Mouse (Mus musculus) midbrain, embryonic 14.5 days (tissue): ENCODE results near the gene V1ra8. TPM values are rescaled to one million over a fixed set of nuclear protein-coding genes. Genes with fewer than 3 reads are reported as not detected.

Source experiments
- polyA plus RNA-seq: library from polyadenylated mRNA; unstranded; fragments of >200 nt; fragmentation: Nextera tagmentation; extraction: Ambion mirVana; gene quantifications from 2 replicates; pipeline ENCODE4 v1.2.1, GENCODE M21; 2014

The V1ra8 gene
- polyA plus RNA-seq, 1 experiment from 2014 or later, result not detected

Other genes starting within 250 kb of the V1ra8 start
- gene Vmn1r46, start 233.5 kb upstream of the V1ra8 start, polyA plus RNA-seq, result not detected in 2 replicates
- not detected in 2 replicates for gene Vmn1r47, start 186.6 kb upstream of the V1ra8 start, polyA plus RNA-seq
- not detected in 2 replicates for gene Vmn1r48, start 166.0 kb upstream of the V1ra8 start, polyA plus RNA-seq
- not detected in 2 replicates for gene Vmn1r49, start 124.3 kb upstream of the V1ra8 start, polyA plus RNA-seq
- gene Vmn1r50, start 101.4 kb upstream of the V1ra8 start, polyA plus RNA-seq, result not detected in 2 replicates
- gene Vmn1r51, start 80.2 kb upstream of the V1ra8 start, polyA plus RNA-seq, result 0.07 TPM in 1 of 2 replicates, not detected in the other
- gene Vmn1r52, start 28.0 kb upstream of the V1ra8 start, polyA plus RNA-seq, result 0.09 TPM in 1 of 2 replicates, not detected in the other
- not detected in 2 replicates for gene Vmn1r53, start 21.6 kb downstream of the V1ra8 start, polyA plus RNA-seq
- not detected in 2 replicates for gene Vmn1r54, start 43.5 kb downstream of the V1ra8 start, polyA plus RNA-seq
- not detected in 2 replicates for gene BC048671, start 98.4 kb downstream of the V1ra8 start, polyA plus RNA-seq
- 0.22 TPM in 1 of 2 replicates, not detected in the other for gene Chst13, start 122.4 kb downstream of the V1ra8 start, polyA plus RNA-seq
- not detected in 2 replicates for gene Uroc1, start 130.5 kb downstream of the V1ra8 start, polyA plus RNA-seq
- gene Zxdc, start 166.7 kb downstream of the V1ra8 start, polyA plus RNA-seq, result 15.3 and 16.2 TPM in 2 replicates
- gene Cfap100, start 226.0 kb downstream of the V1ra8 start, polyA plus RNA-seq, result 7.2 and 11.1 TPM in 2 replicates